Mouse (Mus musculus): Measurements from ENCODE around the gene Etfa.

Gene Etfa
- long read RNA-seq, experiment 1, transcript Etfa-201 (12 exons, 1,392 nt), result major isoform, 197 of 242 reads
- long read RNA-seq, experiment 1, partial matches to known transcripts, result 36 of 242 reads
- long read RNA-seq, experiment 1, other reads (novel, unspliced or antisense), result 9 of 242 reads
- long read RNA-seq, experiment 2, transcript Etfa-201 (12 exons, 1,392 nt), result major isoform, 164 of 211 reads
- long read RNA-seq, experiment 2, partial matches to known transcripts, result 38 of 211 reads
- long read RNA-seq, experiment 2, other reads (novel, unspliced or antisense), result 9 of 211 reads

- intact Hi-C loops (cut with DNase I), result no loop called here
Measured at GRCm38 (mm10) chr9:55512027-55512543, at the start of gene Etfa. TSS of gene Etfa (minus strand) at chr9:55512243.

- intact Hi-C loops (cut with DNase I), result no loop called here
Measured at GRCm38 (mm10) chr9:55560960-55561359, 48.9 kb upstream of the Etfa start.

GRCm38 (mm10) chr9:55554986-55555385 is 42.9 kb upstream of the Etfa start:
- intact Hi-C loops (cut with DNase I), result no loop called here

GRCm38 (mm10) chr9:55549302-55549890 is 37.4 kb upstream of the Etfa start:
- intact Hi-C loops (cut with DNase I), result no loop called here

- intact Hi-C loops (cut with DNase I), result no loop called here
Measured at GRCm38 (mm10) chr9:55548871-55549270, 36.8 kb upstream of the Etfa start.

GRCm38 (mm10) chr9:55546176-55547010 is 34.4 kb upstream of the Etfa start:
- intact Hi-C loops (cut with DNase I), result no loop called here

GRCm38 (mm10) chr9:55545556-55546175 is 33.6 kb upstream of the Etfa start:
- intact Hi-C loops (cut with DNase I), result no loop called here

GRCm38 (mm10) chr9:55544861-55545555 is 33.0 kb upstream of the Etfa start:
- intact Hi-C loops (cut with DNase I), result no loop called here

- intact Hi-C loops (cut with DNase I), result no loop called here
Measured at GRCm38 (mm10) chr9:55543703-55544401, 31.8 kb upstream of the Etfa start.

- intact Hi-C loops (cut with DNase I), result no loop called here
Measured at GRCm38 (mm10) chr9:55543336-55543702, 31.3 kb upstream of the Etfa start.

- intact Hi-C loops (cut with DNase I), result no loop called here
Measured at GRCm38 (mm10) chr9:55542366-55543325, 30.6 kb upstream of the Etfa start.

GRCm38 (mm10) chr9:55541681-55542365 is 29.8 kb upstream of the Etfa start:
- intact Hi-C loops (cut with DNase I), result no loop called here

- intact Hi-C loops (cut with DNase I), result no loop called here
Measured at GRCm38 (mm10) chr9:55540888-55541287, 28.8 kb upstream of the Etfa start.

GRCm38 (mm10) chr9:55540391-55540770 is 28.3 kb upstream of the Etfa start:
- intact Hi-C loops (cut with DNase I), result no loop called here

GRCm38 (mm10) chr9:55539661-55540390 is 27.8 kb upstream of the Etfa start:
- intact Hi-C loops (cut with DNase I), result no loop called here

- intact Hi-C loops (cut with DNase I), result no loop called here
Measured at GRCm38 (mm10) chr9:55539006-55539405, 27.0 kb upstream of the Etfa start.

GRCm38 (mm10) chr9:55538377-55538776 is 26.3 kb upstream of the Etfa start, which contains the start of gene Isl2:
TSS of gene Isl2 (plus strand) at chr9:55538672.
- intact Hi-C loops (cut with DNase I), result no loop called here

GRCm38 (mm10) chr9:55535907-55536306 is 23.9 kb upstream of the Etfa start:
- intact Hi-C loops (cut with DNase I), result loop anchor here (2.0 kb wide), 2 partner anchors 67 to 107 kb away; no protein-coding TSS in a partner anchor
